Mouse (Mus musculus) heart, embryonic 10.5 days (tissue): ENCODE data around the gene Pdpr. TPM values are rescaled to one million over a fixed set of nuclear protein-coding genes. Genes with fewer than 3 reads are reported as not detected.
"Not testable (repeated sequence)": the region's sequence is repeated elsewhere in the genome, so short reads cannot be mapped to it uniquely, and the experiment has no call there.

Experiments used
- DNase-seq: peaks from one replicate; pipeline ENCODE4 v3.0.0-alpha.2; 2017; ENCODE audit warnings: low spot score
- H3K27ac ChIP-seq: fragments of 300-500 bp; sonication (generic); 2 replicates; pipeline ENCODE4 v1.5.1; 2016; ENCODE audit warnings: mild to moderate bottlenecking
- H3K27me3 ChIP-seq: fragments of 300-500 bp; sonication (generic); 2 replicates; pipeline ENCODE4 v1.6.1; 2016; ENCODE audit warnings: mild to moderate bottlenecking; ENCODE audit not compliant: poor library complexity, insufficient read depth, severe bottlenecking
- H3K36me3 ChIP-seq: fragments of 300-500 bp; sonication (generic); 2 replicates; pipeline ENCODE4 v1.6.1; 2016; ENCODE audit warnings: mild to moderate bottlenecking, moderate library complexity
- H3K4me1 ChIP-seq: fragments of 300-500 bp; sonication (generic); 2 replicates; pipeline ENCODE4 v1.6.1; 2016; ENCODE audit warnings: mild to moderate bottlenecking
- H3K4me3 ChIP-seq: fragments of 300-500 bp; sonication (generic); 2 replicates; pipeline ENCODE4 v1.5.1; 2016; ENCODE audit warnings: mild to moderate bottlenecking, moderate library complexity
- H3K9me3 ChIP-seq: fragments of 300-500 bp; sonication (generic); 2 replicates; pipeline ENCODE4 v1.6.1; 2016; ENCODE audit warnings: mild to moderate bottlenecking, moderate library complexity
- WGBS: fragments of 180-500 bp; shearing (Covaris S2); methylation state at CpG from one replicate; pipeline ENCODE4 v1.1.7; 2016; 5-methylcytosine and 5-hydroxymethylcytosine counted together
- polyA plus RNA-seq: library from polyadenylated mRNA; unstranded; fragments of >200 nt; fragmentation: Nextera tagmentation; extraction: Ambion mirVana; gene quantifications from 2 replicates; pipeline ENCODE4 v1.2.1, GENCODE M21; 2016

The Pdpr gene
- polyA plus RNA-seq, 1 experiment from 2014 or later, result 8.1 TPM

GRCm38 (mm10) chr8:111114891-111115290, 20.5 kb downstream of the Pdpr start:
- H3K4me3 ChIP-seq, result no peak overlapping the region
- DNase-seq, result no peak
- H3K36me3 ChIP-seq, result peaks cover 76% of the 10 kb centered on the region
- H3K9me3 ChIP-seq, result no peaks in the 10 kb centered on the region
- 91% methylated on average over 5 of the region's 5 CpGs for WGBS
- H3K27ac ChIP-seq, result no peak overlapping the region
- no peaks in the 10 kb centered on the region for H3K27me3 ChIP-seq
- no peaks in the 10 kb centered on the region for H3K4me1 ChIP-seq

DNA sequence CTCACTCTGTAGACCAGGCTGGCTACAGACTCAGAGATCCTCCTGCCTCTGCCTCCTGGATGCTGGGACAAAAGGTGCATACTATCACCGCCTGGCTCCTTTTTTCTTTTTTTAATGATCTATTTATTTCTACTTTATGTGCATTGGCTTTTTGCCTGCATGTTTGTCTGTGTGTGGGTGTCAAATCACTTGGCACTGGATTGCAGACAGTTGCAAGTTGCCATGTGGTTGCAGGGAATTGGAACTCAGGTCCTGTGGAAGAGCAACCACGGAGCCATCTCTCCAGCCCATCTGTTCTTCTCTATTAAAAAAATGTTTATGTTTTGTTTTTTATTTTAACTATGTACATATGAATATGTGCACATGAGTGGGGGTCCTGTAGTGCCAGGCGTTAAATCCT, 25.1 kb downstream of the Pdpr start:
- H3K27ac ChIP-seq, result no peak overlapping the region
- peaks cover 94% of the 10 kb centered on the region for H3K36me3 ChIP-seq
- no peaks in the 10 kb centered on the region for H3K4me1 ChIP-seq
- no peaks in the 10 kb centered on the region for H3K9me3 ChIP-seq
- 92% methylated on average over 3 of the region's 3 CpGs for WGBS
- DNase-seq, result no peak
- no peak overlapping the region for H3K4me3 ChIP-seq
- no peaks in the 10 kb centered on the region for H3K27me3 ChIP-seq

DNA sequence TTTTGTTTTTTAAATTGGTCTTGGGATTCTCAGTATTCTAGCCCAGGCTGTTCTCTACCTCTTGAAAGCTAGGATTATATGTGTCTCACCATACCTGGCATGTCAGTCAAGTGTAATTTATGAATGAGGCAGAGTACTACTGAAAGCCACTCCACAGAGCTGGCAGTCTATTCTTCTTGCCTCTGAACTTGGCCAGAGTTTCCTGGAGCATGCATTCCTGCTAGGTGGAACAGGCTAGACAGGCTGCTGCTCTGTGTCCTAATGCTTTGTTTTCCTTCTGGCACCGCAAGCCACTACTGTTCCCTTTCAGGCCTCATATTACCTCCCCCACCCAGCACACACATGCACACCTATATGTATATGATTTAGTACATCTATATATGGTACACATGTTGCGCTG, 36.3 kb downstream of the Pdpr start:
- Histone ChIP-seq H3K4me1 (no peaks in the 10 kb centered on the region), H3K36me3 (peaks cover 85% of the 10 kb centered on the region), H3K27me3 (no peaks in the 10 kb centered on the region), H3K27ac (no peak overlapping the region), H3K4me3 (no peak overlapping the region), H3K9me3 (no peaks in the 10 kb centered on the region)
- DNase-seq, result no peak
- 86% methylated on average over 2 of the region's 2 CpGs for WGBS

DNA sequence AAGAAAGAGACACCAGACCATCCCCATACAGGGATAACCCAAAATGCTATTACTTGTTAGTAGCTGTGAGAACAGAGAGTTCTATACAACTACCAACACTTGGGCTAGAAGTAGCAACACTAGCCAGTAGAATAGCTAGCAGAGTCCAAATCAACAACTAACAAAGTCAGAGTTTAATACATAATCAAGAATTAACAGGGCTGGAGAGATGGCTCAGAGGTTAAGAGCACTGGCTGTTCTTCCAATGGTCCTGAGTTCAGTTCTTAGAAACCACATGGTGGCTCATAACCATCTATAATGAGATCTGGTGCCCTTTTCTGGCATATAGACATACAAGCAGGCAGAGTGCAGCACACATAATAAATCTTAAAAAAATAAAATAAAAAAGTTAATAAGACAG, 48.1 kb downstream of the Pdpr start:
- no peaks in the 10 kb centered on the region for H3K27me3 ChIP-seq
- H3K4me3 ChIP-seq, result no peak overlapping the region
- H3K9me3 ChIP-seq, result no peaks in the 10 kb centered on the region
- no peak overlapping the region for H3K27ac ChIP-seq
- DNase-seq, result no peak
- peaks cover 12% of the 10 kb centered on the region; the same call in 1 of the 2 replicates for H3K4me1 ChIP-seq
- H3K36me3 ChIP-seq, result peaks cover 12% of the 10 kb centered on the region

- H3K36me3 ChIP-seq, H3K27me3 ChIP-seq, H3K9me3 ChIP-seq: not testable (repeated sequence)
- Histone ChIP-seq H3K4me3 (peak overlapping the region; percentile 77), H3K4me1 (peaks cover 12% of the 10 kb centered on the region; the same call in 1 of the 2 replicates), H3K27ac (peak overlapping the region; percentile 81)
- peak; percentile 79 for DNase-seq
- under 1% methylated on average over 52 of the region's 63 CpGs for WGBS
These were observed 50.5 kb downstream of the Pdpr start for GRCm38 (mm10) chr8:111144901-111145459.

GRCm38 (mm10) chr8:111145460-111146012, 51.1 kb downstream of the Pdpr start:
- H3K27me3 ChIP-seq, H3K36me3 ChIP-seq, H3K9me3 ChIP-seq: not testable (repeated sequence)
- peak overlapping the region; percentile 81 for H3K27ac ChIP-seq
- peak; percentile 96 for DNase-seq
- H3K4me3 ChIP-seq, result peak overlapping the region; percentile 77
- peaks cover 12% of the 10 kb centered on the region; the same call in 1 of the 2 replicates for H3K4me1 ChIP-seq
- under 1% methylated on average over 74 of the region's 74 CpGs for WGBS

GRCm38 (mm10) chr8:111155721-111156436, 61.4 kb downstream of the Pdpr start:
- peaks cover 83% of the 10 kb centered on the region for H3K36me3 ChIP-seq
- H3K4me3 ChIP-seq, result no peak overlapping the region
- no peaks in the 10 kb centered on the region for H3K9me3 ChIP-seq
- no peaks in the 10 kb centered on the region for H3K27me3 ChIP-seq
- DNase-seq, result no peak
- 88% methylated on average over 8 of the region's 8 CpGs for WGBS
- H3K27ac ChIP-seq, result no peak overlapping the region
- H3K4me1 ChIP-seq, result no peaks in the 10 kb centered on the region

GRCm38 (mm10) chr8:111157617-111158016, 63.2 kb downstream of the Pdpr start:
- 51% methylated on average over 14 of the region's 14 CpGs for WGBS
- H3K27me3 ChIP-seq, result no peaks in the 10 kb centered on the region
- no peaks in the 10 kb centered on the region for H3K9me3 ChIP-seq
- H3K4me1 ChIP-seq, result no peaks in the 10 kb centered on the region
- peak; percentile 82 for DNase-seq
- no peak overlapping the region for H3K27ac ChIP-seq
- peaks cover 97% of the 10 kb centered on the region for H3K36me3 ChIP-seq
- H3K4me3 ChIP-seq, result no peak overlapping the region

- H3K4me3 ChIP-seq, result no peak overlapping the region
- no peak for DNase-seq
- peaks cover 92% of the 10 kb centered on the region for H3K36me3 ChIP-seq
- no peak overlapping the region for H3K27ac ChIP-seq
- no peaks in the 10 kb centered on the region for H3K27me3 ChIP-seq
- 89% methylated on average over 5 of the region's 5 CpGs for WGBS
- no peaks in the 10 kb centered on the region for H3K4me1 ChIP-seq
- H3K9me3 ChIP-seq, result no peaks in the 10 kb centered on the region
These were observed 77.2 kb downstream of the Pdpr start for GRCm38 (mm10) chr8:111171661-111172060.

DNA sequence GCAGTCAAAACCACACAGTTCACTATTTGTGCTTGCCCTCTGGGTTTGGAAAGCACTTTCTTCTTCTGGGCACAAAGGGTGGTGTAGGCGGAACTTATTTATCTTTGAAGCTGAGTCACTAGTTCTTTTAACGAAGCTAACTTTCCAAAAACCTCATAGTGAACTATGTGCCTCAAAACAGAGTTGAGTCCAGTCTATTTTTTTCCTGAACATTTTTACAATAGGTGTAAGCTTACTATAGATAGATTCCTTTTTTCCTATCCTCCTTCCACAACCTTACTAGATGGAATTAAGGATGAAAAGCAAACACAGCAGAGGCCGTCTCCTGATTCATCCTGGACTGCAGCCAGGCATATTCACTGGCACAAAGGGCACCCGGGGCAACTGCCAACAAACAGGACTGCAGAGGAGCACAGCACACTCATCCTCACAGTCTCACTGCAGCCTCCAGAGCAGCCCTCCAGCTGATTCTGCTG, 91.1 kb downstream of the Pdpr start:
- no peaks in the 10 kb centered on the region for H3K27me3 ChIP-seq
- no peaks in the 10 kb centered on the region for H3K9me3 ChIP-seq
- no peak overlapping the region for H3K4me3 ChIP-seq
- H3K4me1 ChIP-seq, result no peaks in the 10 kb centered on the region
- no peak for DNase-seq
- peaks cover 72% of the 10 kb centered on the region for H3K36me3 ChIP-seq
- no peak overlapping the region for H3K27ac ChIP-seq
- 79% methylated on average over 4 of the region's 4 CpGs for WGBS

Other genes with a start within 250 kb of the Pdpr start
- 70.0 and 74.6 TPM in 2 replicates for gene Cog4, start 248.0 kb upstream of the Pdpr start, polyA plus RNA-seq
- 137 and 148 TPM in 2 replicates for gene Sf3b3, start 247.8 kb upstream of the Pdpr start, polyA plus RNA-seq
- gene Fuk, start 192.1 kb upstream of the Pdpr start, polyA plus RNA-seq, result 10.4 and 11.2 TPM in 2 replicates
- 23.2 and 30.2 TPM in 2 replicates for gene St3gal2, start 174.7 kb upstream of the Pdpr start, polyA plus RNA-seq
- gene Ddx19a, start 96.8 kb upstream of the Pdpr start, polyA plus RNA-seq, result 18.8 and 23.5 TPM in 2 replicates
- 6.9 and 7.7 TPM in 2 replicates for gene Ddx19b, start 62.9 kb upstream of the Pdpr start, polyA plus RNA-seq
- gene Aars, start 61.5 kb upstream of the Pdpr start, polyA plus RNA-seq, result 62.9 and 72.4 TPM in 2 replicates
- 8.6 and 27.2 TPM in 2 replicates for gene Exosc6, start 38.3 kb upstream of the Pdpr start, polyA plus RNA-seq
- not detected in 2 replicates for gene Clec18a, start 2.2 kb upstream of the Pdpr start, polyA plus RNA-seq
- gene Glg1, start 164.6 kb downstream of the Pdpr start, polyA plus RNA-seq, result 61.5 and 70.4 TPM in 2 replicates
- gene Rfwd3, start 205.6 kb downstream of the Pdpr start, polyA plus RNA-seq, result 57.7 and 65.2 TPM in 2 replicates
- 0.98 and 1.5 TPM in 2 replicates for gene Mlkl, start 243.5 kb downstream of the Pdpr start, polyA plus RNA-seq